Mouse (Mus musculus) adrenal gland, adult 2 months (tissue): ENCODE measurements around the gene Cyp2d9. TPM values are rescaled to one million over a fixed set of nuclear protein-coding genes. Genes with fewer than 3 reads are reported as not detected.
"Not testable (repeated sequence)": the region's sequence is repeated elsewhere in the genome, so short reads cannot be mapped to it uniquely, and the experiment has no call there.

Experiments used
- DNase-seq: peaks from one replicate; pipeline ENCODE4 v3.0.0; 2021
- microRNA-seq, 2 experiments: library from miRNA; unstranded; fragments of <30 nt; microRNA quantifications; one replicate each; pipeline ENCODE4 v1.2.0; 2021
- polyA plus RNA-seq: library from polyadenylated mRNA; depleted of rRNA; stranded (reverse); fragments of >200 nt; gene quantifications from 2 replicates; pipeline ENCODE4 v1.2.3, GENCODE M21; 2012; rRNA removed
- total RNA-seq, 2 experiments: library from RNA; stranded (reverse); gene quantifications; 2 replicates each; pipeline ENCODE4 v1.2.3; 2021

Cyp2d9 gene
- total and polyA plus RNA-seq, 3 experiments: 0.69 to 0.78 TPM; not detected in 1

DNA sequence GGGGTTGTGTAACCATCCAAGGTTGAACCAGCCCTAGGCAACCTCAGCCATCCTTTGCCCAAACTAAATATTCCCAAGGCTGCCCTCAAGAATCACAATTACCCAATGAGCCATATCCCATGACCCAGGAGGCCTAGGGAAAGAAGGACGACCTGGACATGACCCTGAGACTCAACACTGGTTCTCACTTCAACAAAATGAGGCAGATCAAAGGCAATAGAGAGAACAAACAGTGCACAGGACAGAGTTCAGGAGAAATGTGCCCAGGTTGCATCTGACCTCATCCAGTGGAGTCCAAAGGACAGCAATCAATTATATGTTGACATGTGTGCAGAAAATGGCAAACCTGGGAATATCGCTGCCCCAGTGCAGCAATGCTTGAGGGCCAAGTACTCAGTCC is 16.8 kb downstream of the Cyp2d9 start:
- not testable (repeated sequence) for DNase-seq

DNA sequence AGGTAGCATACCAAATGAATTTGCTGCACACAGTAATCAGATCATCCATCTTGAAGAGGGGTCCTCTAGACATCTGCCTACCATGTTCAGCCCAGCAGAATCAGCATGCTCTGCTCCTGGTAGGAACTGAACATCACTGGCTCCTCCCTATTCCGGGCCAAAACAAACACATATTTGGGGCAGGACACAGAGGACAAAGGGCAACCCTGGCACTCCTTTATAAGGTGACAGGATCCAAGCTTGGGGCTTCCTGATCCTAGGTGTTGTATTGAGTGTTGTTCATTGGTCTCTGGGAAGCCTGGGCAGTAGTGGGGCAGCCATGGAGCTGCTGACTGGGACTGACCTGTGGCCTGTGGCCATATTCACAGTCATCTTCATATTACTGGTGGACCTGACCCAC is 18.9 kb downstream of the Cyp2d9 start:
- not testable (repeated sequence) for DNase-seq

DNA sequence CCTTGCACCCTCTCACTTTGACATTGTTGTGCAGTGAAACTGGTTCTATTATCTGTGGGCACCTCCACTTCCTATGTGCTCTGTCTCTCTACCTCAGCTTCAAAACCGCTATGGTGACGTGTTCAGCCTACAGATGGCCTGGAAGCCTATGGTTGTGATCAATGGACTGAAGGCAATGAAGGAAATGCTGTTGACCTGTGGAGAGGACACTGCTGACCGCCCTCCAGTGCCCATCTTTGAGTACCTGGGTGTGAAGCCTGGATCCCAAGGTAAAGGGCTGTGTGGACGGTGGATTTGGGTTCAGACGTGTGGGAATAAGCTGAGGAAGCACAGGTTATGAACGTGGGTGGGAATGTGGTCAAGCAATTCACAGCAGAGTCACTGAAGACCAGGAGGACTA is 20.3 kb downstream of the Cyp2d9 start:
- DNase-seq: not testable (repeated sequence)

DNA sequence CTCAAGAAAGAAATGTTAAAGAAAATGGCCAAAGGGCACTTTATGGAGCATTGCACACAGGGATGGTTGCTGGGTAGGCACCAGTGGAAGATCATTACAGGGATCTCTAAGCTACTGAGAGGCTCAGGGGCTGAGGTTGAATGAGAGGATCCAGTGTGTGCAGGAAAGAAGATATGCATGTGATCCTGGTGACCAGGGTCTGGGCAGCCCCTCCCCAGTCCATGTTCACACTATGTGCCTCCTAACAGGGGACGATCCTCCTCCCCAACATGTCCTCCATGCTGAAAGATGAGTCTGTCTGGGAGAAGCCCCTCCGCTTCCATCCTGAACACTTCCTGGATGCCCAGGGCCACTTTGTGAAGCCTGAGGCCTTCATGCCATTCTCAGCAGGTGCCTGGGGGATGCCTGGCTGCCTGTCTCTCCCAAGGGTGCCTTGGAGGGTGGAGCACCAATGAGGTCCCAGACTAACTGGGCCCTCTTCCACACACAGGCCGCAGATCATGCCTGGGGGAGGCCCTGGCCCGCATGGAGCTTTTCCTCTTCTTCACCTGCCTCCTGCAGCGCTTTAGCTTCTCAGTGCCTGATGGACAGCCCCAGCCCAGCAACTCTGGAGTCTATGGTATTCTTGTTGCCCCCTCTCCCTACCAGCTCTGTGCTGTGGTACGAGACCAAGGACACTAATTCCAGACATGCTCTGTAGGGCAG is 23.0 kb downstream of the Cyp2d9 start:
- not testable (repeated sequence) for DNase-seq

DNA sequence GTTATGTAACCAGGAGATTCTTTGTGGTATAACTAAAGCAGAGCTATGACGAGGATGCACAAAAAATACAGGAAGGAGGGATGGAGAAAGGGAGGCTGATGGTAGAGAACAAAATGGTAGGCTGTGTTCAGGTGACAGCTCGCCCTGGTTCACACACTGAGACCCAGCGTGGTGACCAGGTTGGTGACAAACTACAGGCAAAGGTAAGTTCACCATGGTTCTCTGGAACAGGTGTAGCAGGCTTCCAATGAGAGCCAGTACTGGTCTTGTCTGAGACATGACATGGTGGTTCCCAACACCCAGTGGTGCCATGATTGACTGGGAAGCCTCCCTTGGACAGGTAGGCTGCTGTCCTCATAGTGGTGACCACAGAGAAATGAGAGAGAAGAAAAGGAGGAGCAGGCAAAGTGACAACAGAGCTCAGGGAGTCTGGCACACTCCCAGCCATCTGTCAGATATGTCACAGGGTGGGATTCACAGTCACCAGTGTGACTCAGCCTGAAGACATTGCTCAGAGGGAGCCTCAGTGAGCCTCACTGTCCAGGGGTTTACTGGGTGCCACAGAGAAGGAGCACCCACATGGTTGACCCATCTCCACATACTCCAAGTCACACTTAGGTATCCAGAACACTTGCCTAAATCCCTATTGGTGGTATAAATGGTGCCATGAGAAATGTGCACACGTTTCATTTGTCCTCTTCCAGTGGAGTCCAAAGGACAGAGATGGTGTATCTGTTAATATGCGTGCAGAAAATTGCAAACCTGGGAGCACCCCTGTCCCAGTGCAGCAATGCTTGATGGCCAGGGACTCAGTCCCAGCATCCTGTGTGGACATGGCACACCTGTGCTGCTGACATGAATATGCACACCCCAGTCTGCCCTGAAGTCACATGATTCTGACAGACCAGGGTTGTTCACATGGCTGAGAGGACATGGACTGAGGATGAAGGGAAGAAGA is 24.1 kb downstream of the Cyp2d9 start:
- DNase-seq: no peak

DNA sequence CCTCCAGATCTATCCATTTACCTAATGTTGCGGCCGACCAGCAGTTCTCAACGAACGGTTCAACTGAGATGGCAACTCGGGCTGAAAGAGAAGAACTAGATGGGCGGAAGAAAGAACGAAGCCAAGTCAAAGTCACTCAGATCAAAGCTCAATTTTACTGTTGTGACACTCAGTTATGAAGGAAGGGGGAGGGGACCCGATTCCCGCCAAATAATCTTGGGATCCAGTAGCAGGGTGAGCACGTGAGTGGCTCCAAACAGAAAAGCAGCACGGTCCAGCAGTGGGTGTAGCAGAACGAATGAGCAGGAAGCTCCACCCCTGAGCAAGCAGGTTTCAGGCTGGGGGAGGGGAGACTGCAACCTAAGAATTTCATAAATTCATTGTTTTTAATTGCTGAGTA is 26.0 kb downstream of the Cyp2d9 start:
- not testable (repeated sequence) for DNase-seq

DNA sequence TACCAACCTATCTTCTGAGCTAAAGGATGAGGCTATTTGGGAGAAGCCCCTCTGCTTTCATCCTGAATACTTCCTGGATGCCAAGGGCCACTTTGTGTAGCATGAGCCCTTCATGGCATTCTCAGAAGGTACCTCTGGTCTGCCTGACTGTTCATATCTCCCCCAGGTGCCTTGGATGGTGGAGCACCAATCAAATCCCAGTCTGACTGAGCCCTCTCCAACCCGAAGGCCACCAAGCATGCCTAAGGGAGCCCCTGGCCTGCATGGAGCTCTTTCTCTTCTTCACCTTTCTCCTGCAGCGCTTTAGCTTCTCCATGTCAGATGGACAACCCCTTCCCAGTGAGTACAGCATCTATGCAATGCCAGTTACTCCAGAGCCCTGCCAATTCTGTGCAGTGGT is 31.5 kb downstream of the Cyp2d9 start:
- DNase-seq: no peak

DNA sequence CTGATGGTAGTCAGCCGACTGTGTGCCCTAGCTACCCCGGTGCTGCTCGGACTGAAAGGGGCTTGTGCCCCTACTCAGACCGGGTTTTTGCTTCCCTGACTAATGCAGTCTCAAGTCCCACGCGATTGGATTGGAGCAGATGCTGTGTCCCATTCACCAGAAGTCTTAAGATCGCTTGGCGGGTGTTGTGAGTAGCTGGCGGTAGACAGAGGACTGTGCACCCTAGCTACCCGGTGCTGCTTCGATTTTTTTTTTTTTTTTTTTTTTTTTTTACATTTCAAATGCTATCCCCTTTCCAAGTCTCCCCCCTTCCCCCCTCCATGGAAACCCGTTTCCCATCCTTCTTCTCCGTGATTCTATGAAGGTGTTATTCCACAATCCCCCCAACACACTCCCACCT is 61.0 kb downstream of the Cyp2d9 start:
- not testable (repeated sequence) for DNase-seq

Small RNAs within 50 kb of the gene (microRNA-seq; reads per million reads assigned to microRNA genes)
- gene Gm25990 (0 reads per million in 2 experiments), gene Gm27331 (0 reads per million in 2 experiments), gene Gm27622 (0 reads per million in 2 experiments), gene Gm27825 (0 reads per million in 2 experiments), gene Mir7684 (0 reads per million in 2 experiments)

Other genes starting within 250 kb of the Cyp2d9 start
- gene Shisa8, start 220.6 kb upstream of the Cyp2d9 start, total RNA-seq: under 1 TPM in 1 of 2 experiments, not detected in 1; 0.69 TPM
- gene Shisa8, start 220.6 kb upstream of the Cyp2d9 start, polyA plus RNA-seq: 1.3 and 2.5 TPM in 2 replicates
- not detected for gene Tnfrsf13c, start 209.1 kb upstream of the Cyp2d9 start, total RNA-seq
- 0.08 and 0.15 TPM in 2 replicates for gene Tnfrsf13c, start 209.1 kb upstream of the Cyp2d9 start, polyA plus RNA-seq
- gene Cenpm, start 188.7 kb upstream of the Cyp2d9 start, total RNA-seq: 1 to 10 TPM in 1 of 2 experiments, under 1 TPM in 1; 0.93 to 1.9 TPM
- gene Cenpm, start 188.7 kb upstream of the Cyp2d9 start, polyA plus RNA-seq: 11.0 and 11.1 TPM in 2 replicates
- under 1 TPM; 0.31 to 0.32 TPM for gene 1500009C09Rik, start 181.0 kb upstream of the Cyp2d9 start, total RNA-seq
- 0.23 and 0.26 TPM in 2 replicates for gene 1500009C09Rik, start 181.0 kb upstream of the Cyp2d9 start, polyA plus RNA-seq
- 1 to 10 TPM; 2.9 to 4.7 TPM for gene Sept3, start 158.5 kb upstream of the Cyp2d9 start, total RNA-seq
- 2.1 and 2.9 TPM in 2 replicates for gene Sept3, start 158.5 kb upstream of the Cyp2d9 start, polyA plus RNA-seq
- not detected for gene Wbp2nl, start 134.5 kb upstream of the Cyp2d9 start, total RNA-seq
- not detected in 2 replicates for gene Wbp2nl, start 134.5 kb upstream of the Cyp2d9 start, polyA plus RNA-seq
- gene Naga, start 94.5 kb upstream of the Cyp2d9 start, total RNA-seq: 10 to 100 TPM; 62.8 to 64.0 TPM
- 136 and 165 TPM in 2 replicates for gene Naga, start 94.5 kb upstream of the Cyp2d9 start, polyA plus RNA-seq
- gene Pheta2, start 94.5 kb upstream of the Cyp2d9 start, total RNA-seq: 1 to 10 TPM in 1 of 2 experiments, under 1 TPM in 1; 0.40 to 1.1 TPM
- 0.44 and 0.55 TPM in 2 replicates for gene Pheta2, start 94.5 kb upstream of the Cyp2d9 start, polyA plus RNA-seq
- 100 to 1,000 TPM; 187 to 197 TPM for gene Smdt1, start 94.5 kb upstream of the Cyp2d9 start, total RNA-seq
- 190 and 213 TPM in 2 replicates for gene Smdt1, start 94.5 kb upstream of the Cyp2d9 start, polyA plus RNA-seq
- 100 to 1,000 TPM; 454 to 511 TPM for gene Ndufa6, start 79.1 kb upstream of the Cyp2d9 start, total RNA-seq
- gene Ndufa6, start 79.1 kb upstream of the Cyp2d9 start, polyA plus RNA-seq: 169 and 274 TPM in 2 replicates
- gene Cyp2d22, start 53.2 kb upstream of the Cyp2d9 start, total RNA-seq: 10 to 100 TPM; 37.9 to 39.6 TPM
- 51.0 and 66.2 TPM in 2 replicates for gene Cyp2d22, start 53.2 kb upstream of the Cyp2d9 start, polyA plus RNA-seq
- under 1 TPM in 1 of 2 experiments, not detected in 1; 0.21 TPM for gene Cyp2d11, start 39.4 kb upstream of the Cyp2d9 start, total RNA-seq
- not detected in 2 replicates for gene Cyp2d11, start 39.4 kb upstream of the Cyp2d9 start, polyA plus RNA-seq
- 1 to 10 TPM in 1 of 2 experiments, not detected in 1; 1.5 TPM for gene Cyp2d10, start 26.2 kb upstream of the Cyp2d9 start, total RNA-seq
- 0.73 TPM in 1 of 2 replicates, not detected in the other for gene Cyp2d10, start 26.2 kb upstream of the Cyp2d9 start, polyA plus RNA-seq
- not detected for gene Cyp2d12, start 121.6 kb downstream of the Cyp2d9 start, total RNA-seq
- gene Cyp2d12, start 121.6 kb downstream of the Cyp2d9 start, polyA plus RNA-seq: not detected in 2 replicates
- gene Cyp2d34, start 187.5 kb downstream of the Cyp2d9 start, total RNA-seq: not detected
- not detected in 2 replicates for gene Cyp2d34, start 187.5 kb downstream of the Cyp2d9 start, polyA plus RNA-seq